Mouse (Mus musculus) erythroblast, embryonic 14.5 days (primary cell): ENCODE measurements around the gene Dst.

Experiments used
- GATA1 ChIP-seq: IDR thresholded peaks from 2 replicates; pipeline ENCODE4 v1.6.1; 2012; ENCODE audit warnings: low read length, inconsistent platforms, mixed read lengths
- TAL1 ChIP-seq: IDR thresholded peaks from 3 replicates; pipeline ENCODE4 v1.6.1; 2012; ENCODE audit warnings: low read length, inconsistent platforms, mixed read lengths

DNA sequence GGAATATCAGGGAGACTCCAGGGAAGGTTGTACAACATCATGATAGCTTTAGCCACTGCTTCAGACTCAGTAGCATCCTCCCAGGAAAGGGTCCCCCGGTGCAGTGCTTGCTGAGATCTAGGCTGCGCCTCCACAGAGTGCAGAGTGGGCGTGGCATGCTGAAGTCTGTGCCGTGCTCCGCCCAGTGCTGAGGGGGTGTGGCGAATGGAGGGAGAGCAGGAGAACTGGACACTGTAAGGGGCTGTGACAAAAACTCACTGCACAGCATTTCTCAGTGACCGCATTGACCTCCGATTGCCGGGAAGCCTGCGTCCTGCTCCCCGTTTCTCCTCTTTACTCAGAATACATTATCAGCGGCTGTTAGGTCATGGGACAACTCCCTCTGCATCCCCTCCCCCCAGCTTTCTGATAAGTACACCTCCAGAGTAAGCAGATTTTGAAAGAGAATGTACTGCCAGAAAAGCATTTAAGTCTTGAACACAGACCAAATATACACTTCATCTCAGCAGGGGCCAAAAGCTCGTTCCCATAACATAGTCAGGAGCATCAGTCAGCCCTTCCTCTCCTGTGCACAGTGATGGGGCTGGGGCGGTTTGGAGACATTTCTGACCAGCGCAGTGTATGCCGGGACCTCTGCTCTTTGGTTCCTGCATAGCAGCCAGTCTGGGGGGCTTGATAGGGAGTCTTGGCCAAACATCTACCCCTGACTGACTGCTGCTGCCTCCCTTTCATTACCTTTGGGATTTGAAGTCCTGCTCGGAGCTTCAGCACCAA, 37.1 kb downstream of the Dst start:
- TF ChIP-seq TAL1 (no peak), GATA1 (no peak)
